Mouse (Mus musculus): ENCODE data around the gene Bahcc1.

GRCm38 (mm10) chr11:120297767-120298166 is 65.0 kb downstream of the Bahcc1 start:
- TF ChIP-seq CTCF (conservative IDR thresholded peaks at IDR 0.05; ENCODE audit: low read length) (no peak), POU5F1 (IDR thresholded peaks at IDR 0.05; ENCODE audit: borderline replicate concordance, low read length) (no peak)

Data from E14TG2a.4 (cell line).